Mouse (Mus musculus): ENCODE results near the gene Lmna. TPM values are rescaled to one million over a fixed set of nuclear protein-coding genes. Genes with fewer than 3 reads are reported as not detected.

Lmna gene
- polyA plus RNA-seq, 1 experiment from 2014 or later: 109 TPM

- peaks cover 43% of the 10 kb centered on the region for H3K27me3 ChIP-seq
- 67% methylated on average over 1 of the region's 1 CpGs for WGBS
- ATAC-seq (ENCODE audit: insufficient number of reproducible peaks, insufficient read depth, low FRiP score, low TSS enrichment): no peak
- H3K9me3 ChIP-seq: no peaks in the 10 kb centered on the region
- H3K9ac ChIP-seq: no peak overlapping the region
- H3K4me1 ChIP-seq: peaks cover 39% of the 10 kb centered on the region
- no peak overlapping the region for H3K4me3 ChIP-seq
- H3K4me2 ChIP-seq (replicated peaks): no peak overlapping the region
- H3K27ac ChIP-seq: no peak overlapping the region
- peaks cover 29% of the 10 kb centered on the region for H3K36me3 ChIP-seq
These were observed 22.4 kb downstream of the Lmna start for GRCm38 (mm10) chr3:88487396-88487795.

DNA sequence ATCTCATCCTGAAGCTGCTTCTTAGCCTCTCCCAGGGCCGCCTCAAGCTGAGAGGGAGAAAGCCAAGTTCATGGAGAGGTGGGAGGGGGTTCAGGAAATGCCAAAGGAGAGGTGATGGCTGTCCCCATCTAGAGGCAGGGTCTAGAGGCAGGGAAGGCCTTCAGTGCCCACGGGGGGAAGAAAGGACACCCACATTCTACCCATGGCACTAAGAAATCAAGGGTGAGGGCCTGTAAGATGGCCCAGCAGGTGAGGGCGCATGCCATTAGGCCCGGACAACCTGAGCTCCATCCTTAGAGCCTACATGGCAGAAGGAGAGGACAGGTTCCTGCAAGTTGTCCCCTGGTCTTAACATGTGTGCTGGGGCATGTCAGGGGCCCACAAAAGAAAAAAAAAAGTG, 22.9 kb downstream of the Lmna start:
- Histone ChIP-seq H3K27me3 (peaks cover 47% of the 10 kb centered on the region), H3K4me3 (no peak overlapping the region), H3K27ac (no peak overlapping the region), H3K9me3 (no peaks in the 10 kb centered on the region), H3K4me1 (peaks cover 37% of the 10 kb centered on the region), H3K9ac (no peak overlapping the region), H3K36me3 (peaks cover 34% of the 10 kb centered on the region), H3K4me2 (replicated peaks) (no peak overlapping the region)
- ATAC-seq (ENCODE audit: insufficient number of reproducible peaks, insufficient read depth, low FRiP score, low TSS enrichment): no peak
- 78% methylated on average over 4 of the region's 4 CpGs for WGBS

GRCm38 (mm10) chr3:88486043-88486442, 23.7 kb downstream of the Lmna start:
- peaks cover 47% of the 10 kb centered on the region for H3K27me3 ChIP-seq
- H3K4me2 ChIP-seq (replicated peaks): no peak overlapping the region
- no peak overlapping the region for H3K9ac ChIP-seq
- H3K27ac ChIP-seq: no peak overlapping the region
- H3K4me3 ChIP-seq: no peak overlapping the region
- 67% methylated on average over 5 of the region's 5 CpGs for WGBS
- no peaks in the 10 kb centered on the region for H3K9me3 ChIP-seq
- peaks cover 34% of the 10 kb centered on the region for H3K36me3 ChIP-seq
- ATAC-seq (ENCODE audit: insufficient number of reproducible peaks, insufficient read depth, low FRiP score, low TSS enrichment): no peak
- H3K4me1 ChIP-seq: peaks cover 35% of the 10 kb centered on the region

- Histone ChIP-seq H3K4me2 (replicated peaks) (peak overlapping the region; percentile 43), H3K36me3 (peaks cover 34% of the 10 kb centered on the region), H3K9ac (peak overlapping the region; percentile 22; the same call in 1 of the 2 replicates), H3K4me3 (peak overlapping the region; percentile 22), H3K27me3 (peaks cover 47% of the 10 kb centered on the region), H3K9me3 (no peaks in the 10 kb centered on the region), H3K27ac (no peak overlapping the region), H3K4me1 (peaks cover 24% of the 10 kb centered on the region)
- no peak for ATAC-seq (ENCODE audit: insufficient number of reproducible peaks, insufficient read depth, low FRiP score, low TSS enrichment)
- 12% methylated on average over 39 of the region's 39 CpGs for WGBS
These were observed 25.0 kb downstream of the Lmna start for GRCm38 (mm10) chr3:88484597-88485316.

DNA sequence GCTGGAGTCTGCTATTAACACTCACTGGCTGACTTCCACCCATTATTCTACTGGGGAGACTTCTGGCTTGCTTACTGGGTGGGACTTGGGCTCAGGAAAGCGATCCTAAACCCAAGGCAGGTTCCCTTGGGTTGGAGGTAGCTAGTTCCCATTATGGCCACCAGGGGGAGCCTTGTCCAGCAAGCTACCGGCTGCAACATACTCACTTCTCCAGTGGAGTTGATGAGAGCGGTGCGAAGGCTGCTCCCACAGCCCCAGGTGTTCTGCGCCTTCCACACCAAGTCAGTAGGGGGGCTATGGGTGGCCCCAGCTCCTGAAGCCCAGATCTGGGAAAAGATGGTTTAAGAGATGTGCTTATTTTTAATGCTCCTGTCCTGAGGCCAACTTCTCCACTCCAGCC, 26.1 kb downstream of the Lmna start:
- peaks cover 47% of the 10 kb centered on the region for H3K27me3 ChIP-seq

GRCm38 (mm10) chr3:88483141-88483540, 26.6 kb downstream of the Lmna start:
- Histone ChIP-seq H3K9ac (no peak overlapping the region), H3K4me3 (no peak overlapping the region), H3K4me1 (peaks cover 8% of the 10 kb centered on the region), H3K27me3 (peaks cover 47% of the 10 kb centered on the region), H3K4me2 (replicated peaks) (no peak overlapping the region), H3K36me3 (peaks cover 34% of the 10 kb centered on the region), H3K27ac (no peak overlapping the region), H3K9me3 (no peaks in the 10 kb centered on the region)
- 76% methylated on average over 8 of the region's 8 CpGs for WGBS
- no peak for ATAC-seq (ENCODE audit: insufficient number of reproducible peaks, insufficient read depth, low FRiP score, low TSS enrichment)

More for the DNA sequence above, 26.1 kb downstream of the Lmna start:
- Histone ChIP-seq H3K9ac (no peak overlapping the region), H3K9me3 (no peaks in the 10 kb centered on the region), H3K4me2 (replicated peaks) (no peak overlapping the region), H3K4me1 (peaks cover 13% of the 10 kb centered on the region), H3K27ac (no peak overlapping the region), H3K36me3 (peaks cover 34% of the 10 kb centered on the region), H3K4me3 (no peak overlapping the region)
- 0 out of 2 replicates have a peak, but pooled peaks have one; percentile 30 for ATAC-seq (ENCODE audit: insufficient number of reproducible peaks, insufficient read depth, low FRiP score, low TSS enrichment)
- 10% methylated on average over 5 of the region's 5 CpGs for WGBS

GRCm38 (mm10) chr3:88482336-88482735, 27.4 kb downstream of the Lmna start:
- H3K4me1 ChIP-seq: 0 out of 2 replicates have a peak, but pooled peaks cover 6% of the 10 kb centered on the region
- H3K4me3 ChIP-seq: no peak overlapping the region
- WGBS: 36% methylated on average over 18 of the region's 18 CpGs
- no peak overlapping the region for H3K27ac ChIP-seq
- H3K27me3 ChIP-seq: peaks cover 47% of the 10 kb centered on the region
- peaks cover 31% of the 10 kb centered on the region for H3K36me3 ChIP-seq
- no peak for ATAC-seq (ENCODE audit: insufficient number of reproducible peaks, insufficient read depth, low FRiP score, low TSS enrichment)
- no peaks in the 10 kb centered on the region for H3K9me3 ChIP-seq
- H3K4me2 ChIP-seq (replicated peaks): no peak overlapping the region
- no peak overlapping the region for H3K9ac ChIP-seq

- Histone ChIP-seq H3K9ac (no peak overlapping the region), H3K27ac (no peak overlapping the region), H3K9me3 (no peaks in the 10 kb centered on the region), H3K4me2 (replicated peaks) (no peak overlapping the region), H3K36me3 (peaks cover 22% of the 10 kb centered on the region), H3K27me3 (peaks cover 42% of the 10 kb centered on the region), H3K4me1 (0 out of 2 replicates have a peak, but pooled peaks cover 6% of the 10 kb centered on the region), H3K4me3 (no peak overlapping the region)
- WGBS: 50% methylated on average over 8 of the region's 8 CpGs
- ATAC-seq (ENCODE audit: insufficient number of reproducible peaks, insufficient read depth, low FRiP score, low TSS enrichment): no peak
These were observed 28.2 kb downstream of the Lmna start for GRCm38 (mm10) chr3:88481372-88482040.

GRCm38 (mm10) chr3:88480679-88481078, 29.1 kb downstream of the Lmna start:
- Histone ChIP-seq H3K9ac (no peak overlapping the region), H3K4me2 (replicated peaks) (no peak overlapping the region), H3K9me3 (no peaks in the 10 kb centered on the region), H3K27me3 (peaks cover 34% of the 10 kb centered on the region), H3K4me1 (0 out of 2 replicates have a peak, but pooled peaks cover 6% of the 10 kb centered on the region), H3K36me3 (peaks cover 14% of the 10 kb centered on the region), H3K27ac (no peak overlapping the region), H3K4me3 (no peak overlapping the region)
- ATAC-seq (ENCODE audit: insufficient number of reproducible peaks, insufficient read depth, low FRiP score, low TSS enrichment): no peak
- 89% methylated on average over 5 of the region's 5 CpGs for WGBS

- Histone ChIP-seq H3K4me1 (0 out of 2 replicates have a peak, but pooled peaks cover 5% of the 10 kb centered on the region), H3K27me3 (peaks cover 28% of the 10 kb centered on the region), H3K9ac (no peak overlapping the region), H3K9me3 (no peaks in the 10 kb centered on the region), H3K4me2 (replicated peaks) (no peak overlapping the region), H3K4me3 (no peak overlapping the region), H3K36me3 (peaks cover 12% of the 10 kb centered on the region), H3K27ac (no peak overlapping the region)
- ATAC-seq (ENCODE audit: insufficient number of reproducible peaks, insufficient read depth, low FRiP score, low TSS enrichment): no peak
- 78% methylated on average over 4 of the region's 4 CpGs for WGBS
These were observed 29.9 kb downstream of the Lmna start for GRCm38 (mm10) chr3:88479828-88480227.

DNA sequence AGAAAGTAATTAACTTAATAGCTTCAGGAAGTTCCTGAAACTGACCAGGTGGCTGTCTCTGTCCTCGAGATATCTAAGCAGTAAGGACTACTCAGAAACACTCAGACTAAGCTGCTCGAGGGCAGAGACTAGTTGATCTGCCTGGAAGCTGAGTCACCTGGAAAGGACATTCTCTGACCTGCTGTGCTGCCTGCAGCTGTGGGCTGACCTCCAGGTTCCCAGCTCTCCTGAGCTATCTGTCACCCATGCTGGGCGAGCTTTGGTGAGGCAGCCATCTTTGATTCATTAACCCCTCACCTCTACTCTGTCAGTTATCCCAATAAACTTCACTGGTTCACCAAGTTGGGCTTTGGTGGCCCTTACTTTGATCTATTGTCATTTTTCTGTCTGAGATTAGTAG, 30.6 kb downstream of the Lmna start:
- Histone ChIP-seq H3K9me3 (no peaks in the 10 kb centered on the region), H3K36me3 (peaks cover 12% of the 10 kb centered on the region), H3K27me3 (peaks cover 21% of the 10 kb centered on the region), H3K27ac (no peak overlapping the region), H3K4me1 (no peaks in the 10 kb centered on the region), H3K4me3 (no peak overlapping the region), H3K9ac (no peak overlapping the region), H3K4me2 (replicated peaks) (no peak overlapping the region)
- WGBS: 41% methylated on average over 3 of the region's 3 CpGs
- ATAC-seq (ENCODE audit: insufficient number of reproducible peaks, insufficient read depth, low FRiP score, low TSS enrichment): no peak

GRCm38 (mm10) chr3:88477735-88478134, 32.0 kb downstream of the Lmna start:
- ATAC-seq (ENCODE audit: insufficient number of reproducible peaks, insufficient read depth, low FRiP score, low TSS enrichment): peak; percentile 69
- H3K9me3 ChIP-seq: no peaks in the 10 kb centered on the region
- 2% methylated on average over 8 of the region's 8 CpGs for WGBS
- peaks cover 6% of the 10 kb centered on the region; the same call in 1 of the 2 replicates for H3K36me3 ChIP-seq
- H3K27me3 ChIP-seq: peaks cover 8% of the 10 kb centered on the region
- peaks cover 5% of the 10 kb centered on the region; the same call in 1 of the 2 replicates for H3K4me1 ChIP-seq
- H3K4me2 ChIP-seq (replicated peaks): no peak overlapping the region
- no peak overlapping the region for H3K9ac ChIP-seq
- no peak overlapping the region for H3K27ac ChIP-seq
- H3K4me3 ChIP-seq: no peak overlapping the region
